Mouse (Mus musculus): ENCODE results near the gene Dact2.

- TF ChIP-seq CTCF (IDR thresholded peaks at IDR 0.05) (no peak), EP300 (IDR thresholded peaks at IDR 0.05) (no peak)
Observed at GRCm38 (mm10) chr17:14188455-14188854, 15.6 kb downstream of the Dact2 start.

Data from lung, postnatal 0 days (tissue).